Mouse (Mus musculus): ENCODE results near the gene Rhof. TPM values are rescaled to one million over a fixed set of nuclear protein-coding genes. Genes with fewer than 3 reads are reported as not detected.
A peak's percentile ranks its signal among the peaks of the same experiment; 100 is the strongest.
"Not testable (repeated sequence)": the region's sequence is repeated elsewhere in the genome, so short reads cannot be mapped to it uniquely, and the experiment has no call there.

Gene Rhof
- polyA plus RNA-seq, 2 experiments from 2014 or later: 80.6 to 101 TPM

GRCm38 (mm10) chr5:123067395-123067995 is 65.0 kb downstream of the Rhof start:
- ATAC-seq: peak; percentile 93

DNA sequence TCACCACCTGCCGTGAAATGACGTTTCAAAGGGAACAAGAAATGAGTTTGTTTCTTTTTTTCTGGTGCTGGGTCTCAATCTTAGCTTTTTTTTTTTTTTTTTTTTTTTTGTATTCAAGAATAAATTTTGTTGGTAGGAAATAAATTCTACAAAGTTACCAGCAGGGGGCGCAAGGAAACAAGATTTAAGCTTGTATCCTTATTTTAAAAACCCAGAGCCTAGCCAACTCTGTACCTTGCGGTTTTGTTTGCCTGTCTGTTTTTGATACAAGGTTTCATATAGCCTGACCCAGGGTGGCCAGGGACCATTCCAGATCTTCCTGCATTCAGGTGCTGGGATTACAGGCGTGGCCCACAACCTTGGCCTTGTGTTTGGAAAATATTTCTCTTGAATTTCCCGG is 68.3 kb downstream of the Rhof start:
- peak; percentile 66 for ATAC-seq

DNA sequence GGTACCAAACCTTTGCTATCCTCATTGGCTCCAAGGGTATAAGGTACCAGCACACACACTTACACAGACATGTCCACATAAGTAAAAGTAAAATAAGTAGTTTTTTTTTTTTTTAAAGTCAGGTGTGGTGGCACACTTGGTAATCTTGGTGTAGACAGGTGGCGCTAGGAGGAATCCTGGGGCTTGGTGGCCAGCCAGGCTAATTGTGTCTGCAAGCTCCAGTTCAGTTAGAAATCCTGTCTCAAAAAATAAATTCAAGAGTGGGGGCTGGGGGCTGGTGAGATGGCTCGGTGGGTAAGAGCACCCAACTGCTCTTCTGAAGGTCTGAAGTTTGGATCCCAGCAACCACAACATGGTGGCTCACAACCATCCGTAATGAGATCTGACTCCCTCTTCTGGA is 69.4 kb downstream of the Rhof start:
- ATAC-seq: no peak

DNA sequence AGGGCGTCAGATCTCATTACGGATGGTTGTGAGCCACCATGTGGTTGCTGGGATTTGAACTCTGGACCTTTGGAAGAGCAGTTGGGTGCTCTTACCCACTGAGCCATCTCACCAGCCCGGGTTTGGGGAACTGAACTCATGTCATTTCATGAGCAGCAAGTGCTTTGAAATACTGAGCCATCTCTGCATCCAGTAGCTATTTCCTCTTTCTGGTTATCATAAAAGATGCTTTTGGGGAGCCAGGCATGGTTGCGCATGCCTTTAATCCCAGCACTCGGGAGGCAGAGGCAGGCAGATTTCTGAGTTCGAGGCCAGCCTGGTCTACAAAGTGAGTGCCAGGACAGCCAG is 71.1 kb downstream of the Rhof start:
- not testable (repeated sequence) for ATAC-seq

- ATAC-seq: no peak
Measured at GRCm38 (mm10) chr5:123060706-123061401, 71.6 kb downstream of the Rhof start.

DNA sequence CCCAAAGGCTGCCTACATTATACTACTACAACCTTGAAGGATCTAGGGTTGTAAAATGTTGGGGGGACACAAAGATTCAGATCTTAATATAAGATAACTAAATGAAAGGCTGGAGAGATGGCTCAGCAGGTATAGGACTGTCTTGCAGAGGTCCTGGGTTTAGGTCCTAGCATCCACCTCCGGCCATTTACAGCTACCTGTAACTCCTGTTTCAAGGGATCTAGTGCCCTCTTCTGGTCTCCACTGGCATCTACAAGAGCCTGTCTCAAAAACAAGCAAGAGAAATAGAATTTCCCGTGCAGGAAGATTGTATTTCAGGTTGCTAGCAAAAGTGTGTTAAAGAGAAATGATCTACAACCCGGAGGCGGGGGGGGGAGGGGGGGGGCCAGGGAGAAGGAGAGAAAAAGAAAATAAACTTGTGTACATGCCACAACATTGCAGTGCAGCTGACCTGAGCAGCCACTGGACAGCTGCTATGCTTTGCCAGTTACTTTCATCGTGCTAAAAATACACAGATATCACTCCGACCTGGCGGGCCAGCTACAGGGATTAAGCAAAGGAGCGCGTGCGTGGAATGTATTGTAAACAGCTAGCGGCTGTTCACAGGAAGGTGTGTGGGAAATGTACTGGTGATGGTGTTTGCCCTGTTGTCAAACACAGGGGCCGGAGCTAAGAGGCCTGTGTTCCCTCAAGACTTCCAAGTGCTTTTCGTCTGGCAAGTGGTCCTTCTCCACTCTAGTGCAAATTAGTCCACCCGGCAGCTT is 72.6 kb downstream of the Rhof start:
- ATAC-seq: no peak

DNA sequence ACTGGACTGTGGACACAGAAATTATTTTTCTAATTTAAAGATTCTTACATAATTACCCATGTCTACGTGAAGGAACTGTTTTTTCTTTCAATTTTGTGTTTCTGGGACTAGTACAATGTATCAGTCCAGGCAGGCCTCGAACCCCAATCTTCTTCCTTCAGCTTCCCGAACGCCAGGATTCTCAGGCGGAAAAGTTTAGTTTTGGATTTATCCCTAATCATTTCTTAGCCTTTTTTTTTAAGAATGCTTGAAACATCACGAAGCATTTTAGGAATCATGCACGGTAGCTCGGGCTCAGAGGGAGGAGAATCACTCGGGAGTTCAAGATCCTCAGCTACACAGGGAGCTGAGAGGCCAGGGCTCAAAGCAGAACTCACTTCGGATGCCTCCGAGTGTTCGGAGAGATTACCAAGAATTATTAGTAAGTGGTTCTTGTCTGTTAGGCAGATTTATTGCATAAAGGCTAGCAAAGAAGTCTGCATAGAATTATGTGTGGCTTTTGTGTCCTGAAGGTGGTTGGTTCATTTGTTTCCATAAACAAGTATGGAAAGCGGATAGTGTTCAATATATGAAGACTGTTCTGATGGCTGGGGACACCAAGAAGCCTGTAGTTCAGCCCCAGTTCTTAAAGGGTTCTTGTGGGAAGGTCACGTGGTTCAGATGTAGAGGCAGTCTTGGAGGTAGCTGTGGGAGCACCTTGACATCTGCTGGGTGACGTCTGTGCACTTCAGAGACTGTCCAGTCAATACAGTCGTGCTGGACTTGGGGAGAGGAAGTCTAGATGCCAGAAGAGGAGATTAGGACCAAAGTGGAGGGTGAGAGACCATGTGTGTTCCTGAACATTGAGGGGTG is 74.0 kb downstream of the Rhof start:
- no peak for ATAC-seq

- peak; percentile 96 for ATAC-seq
Measured at GRCm38 (mm10) chr5:123057366-123058250, 74.9 kb downstream of the Rhof start.

Other genes with a start within 250 kb of the Rhof start
- 10 to 100 TPM; 33.1 to 51.1 TPM for gene Kdm2b, start 142.9 kb downstream of the Rhof start, polyA plus RNA-seq (2017; shearing (Covaris generic))
- 1 to 10 TPM; 4.2 to 8.1 TPM for gene Orai1, start 117.6 kb downstream of the Rhof start, polyA plus RNA-seq (2017; shearing (Covaris generic))
- 1 to 10 TPM; 5.2 to 6.9 TPM for gene Morn3, start 85.7 kb downstream of the Rhof start, polyA plus RNA-seq (2017; shearing (Covaris generic))
- gene Tmem120b, start 64.3 kb downstream of the Rhof start, polyA plus RNA-seq (2017; shearing (Covaris generic)): 1 to 10 TPM; 3.4 to 4.3 TPM
- 10 to 100 TPM; 17.1 to 20.8 TPM for gene Setd1b, start 9.5 kb upstream of the Rhof start, polyA plus RNA-seq (2017; shearing (Covaris generic))
- 10 to 100 TPM; 36.5 to 41.5 TPM for gene Psmd9, start 36.7 kb upstream of the Rhof start, polyA plus RNA-seq (2017; shearing (Covaris generic))
- gene Hpd, start 50.0 kb upstream of the Rhof start, polyA plus RNA-seq (2017; shearing (Covaris generic)): not detected
- 1 to 10 TPM; 4.7 to 6.1 TPM for gene Wdr66, start 119.4 kb upstream of the Rhof start, polyA plus RNA-seq (2017; shearing (Covaris generic))
- 1 to 10 TPM; 7.2 to 9.8 TPM for gene Bcl7a, start 211.1 kb upstream of the Rhof start, polyA plus RNA-seq (2017; shearing (Covaris generic))

All from CD4-positive, CD25-positive, alpha-beta regulatory T cell, adult 4 months (primary cell).